Mouse (Mus musculus) kidney, postnatal 25 days (tissue): ENCODE results near the gene Cylc2.

Experiments
- DNase-seq, 2 experiments: peaks; one replicate each; pipeline ENCODE4 v3.0.0; 2021; ENCODE audit warnings: mixed read lengths in 2 of 2

Cylc2 gene

GRCm38 (mm10) chr4:51216378-51216777, at the start of gene Cylc2:
Gene Cylc2, plus strand, starts transcription at chr4:51216678.
- DNase-seq: no peak
